Mouse (Mus musculus) neural tube, embryonic 11.5 days (tissue): ENCODE measurements at regions not wholly inside any gene's neighbourhood (a gene's known extent, or its start where the extent isn't known, plus 50 kb on each side); places are given as distances from the start of the nearest gene placed in this dataset.
A peak's percentile ranks its signal among the peaks of the same experiment; 100 is the strongest.

Experiments used
- ATAC-seq: fragments of 200-750 bp; cut with Nextera tagmentation; 2 replicates; pipeline ENCODE4 v1.8.0; 2017; ENCODE audit warnings: moderate number of reproducible peaks, mild to moderate bottlenecking, moderate TSS enrichment, moderate library complexity; ENCODE audit not compliant: insufficient read depth, low FRiP score, low TSS enrichment
- DNase-seq: peaks from one replicate; pipeline ENCODE4 v3.0.0-alpha.2; 2015; ENCODE audit warnings: low spot score
- H3K27ac ChIP-seq: fragments of 300-500 bp; sonication (generic); 2 replicates; pipeline ENCODE4 v1.5.1; 2014; ENCODE audit warnings: low read depth, mild to moderate bottlenecking, low read length
- H3K27me3 ChIP-seq: fragments of 300-500 bp; sonication (generic); 2 replicates; pipeline ENCODE4 v1.6.1; 2014; ENCODE audit warnings: mild to moderate bottlenecking, low read length, mixed read lengths; ENCODE audit not compliant: control insufficient read depth, insufficient read depth
- H3K36me3 ChIP-seq: fragments of 300-500 bp; sonication (generic); 2 replicates; pipeline ENCODE4 v1.6.1; 2014; ENCODE audit warnings: mild to moderate bottlenecking, low read length, moderate library complexity, mixed read lengths; ENCODE audit not compliant: control insufficient read depth, insufficient read depth
- H3K4me1 ChIP-seq: fragments of 300-500 bp; sonication (generic); 2 replicates; pipeline ENCODE4 v1.6.1; 2014; ENCODE audit warnings: low read length, mixed read lengths; ENCODE audit not compliant: control insufficient read depth, insufficient read depth
- H3K4me2 ChIP-seq: fragments of 300-500 bp; sonication (generic); 2 replicates; pipeline ENCODE4 v1.6.1; 2014; ENCODE audit warnings: low read depth, mild to moderate bottlenecking, moderate library complexity
- H3K4me3 ChIP-seq: fragments of 300-500 bp; sonication (generic); 2 replicates; pipeline ENCODE4 v1.5.1; 2014; ENCODE audit warnings: low read depth, low read length
- H3K9ac ChIP-seq: fragments of 300-500 bp; sonication (generic); 2 replicates; pipeline ENCODE4 v1.6.1; 2014; ENCODE audit warnings: mild to moderate bottlenecking, low read length
- H3K9me3 ChIP-seq: fragments of 300-500 bp; sonication (generic); 2 replicates; pipeline ENCODE4 v1.6.1; 2016; ENCODE audit warnings: low read length; ENCODE audit not compliant: control insufficient read depth
- WGBS: fragments of 180-500 bp; shearing (Covaris S2); extraction: QIAGEN DNeasy Blood & Tissue Kit; methylation state at CpG from one replicate; pipeline ENCODE4 v1.1.7; 2014; 5-methylcytosine and 5-hydroxymethylcytosine counted together

GRCm38 (mm10) chr1:61300491-61300890 lies 322.8 kb downstream of the Icos start:
- Histone ChIP-seq H3K9me3 (no peaks in the 10 kb centered on the region), H3K9ac (no peak overlapping the region), H3K27ac (no peak overlapping the region), H3K4me1 (peaks cover 34% of the 10 kb centered on the region), H3K36me3 (no peaks in the 10 kb centered on the region), H3K27me3 (peaks cover 12% of the 10 kb centered on the region), H3K4me3 (no peak overlapping the region), H3K4me2 (no peak overlapping the region)
- no peak for ATAC-seq
- DNase-seq: peak; percentile 22
- 22% methylated on average over 4 of the region's 4 CpGs for WGBS

GRCm38 (mm10) chr1:61301041-61302030 lies 323.6 kb downstream of the Icos start:
- Histone ChIP-seq H3K4me1 (peaks cover 37% of the 10 kb centered on the region), H3K27ac (0 out of 2 replicates have a peak overlapping the region, but pooled peaks have one; percentile 4), H3K9me3 (no peaks in the 10 kb centered on the region), H3K4me2 (0 out of 2 replicates have a peak overlapping the region, but pooled peaks have one; percentile 1), H3K9ac (no peak overlapping the region), H3K27me3 (peaks cover 20% of the 10 kb centered on the region), H3K36me3 (no peaks in the 10 kb centered on the region), H3K4me3 (no peak overlapping the region)
- ATAC-seq (0 out of 2 replicates have a peak, but pooled peaks have one; percentile 10), DNase-seq (peak; percentile 21)
- 14% methylated on average over 24 of the region's 24 CpGs for WGBS

GRCm38 (mm10) chr1:61302570-61303071 lies 324.9 kb downstream of the Icos start:
- H3K27me3 ChIP-seq: peaks cover 26% of the 10 kb centered on the region
- no peak overlapping the region for H3K4me3 ChIP-seq
- no peaks in the 10 kb centered on the region for H3K9me3 ChIP-seq
- no peak overlapping the region for H3K9ac ChIP-seq
- no peak overlapping the region; the same call in 1 of the 2 replicates for H3K27ac ChIP-seq
- H3K4me2 ChIP-seq: no peak overlapping the region
- peaks cover 34% of the 10 kb centered on the region for H3K4me1 ChIP-seq
- ATAC-seq (peak; percentile 76), DNase-seq (peak; percentile 56)
- WGBS: 19% methylated on average over 8 of the region's 8 CpGs
- no peaks in the 10 kb centered on the region for H3K36me3 ChIP-seq

DNA sequence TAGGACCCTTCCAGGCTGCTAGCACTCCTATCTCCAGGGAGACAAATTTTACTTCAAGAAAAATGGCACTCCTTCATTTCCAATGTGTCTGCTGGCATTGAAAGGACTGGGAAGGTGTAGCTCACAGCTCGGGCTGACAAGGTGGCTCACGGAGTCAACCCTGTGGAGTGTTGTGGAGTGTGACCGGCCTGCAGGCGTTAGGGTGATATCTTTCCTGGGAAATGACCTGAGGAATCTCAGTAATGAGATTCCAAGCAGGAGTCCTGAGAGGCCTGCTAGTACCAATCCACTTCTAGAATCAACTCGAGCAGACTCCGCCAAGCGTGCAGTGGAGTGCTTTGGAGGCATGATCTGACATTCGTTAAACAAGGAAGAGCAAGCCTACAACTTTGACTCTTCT lies 328.6 kb downstream of the Icos start:
- no peak for ATAC-seq
- no peak for DNase-seq

DNA sequence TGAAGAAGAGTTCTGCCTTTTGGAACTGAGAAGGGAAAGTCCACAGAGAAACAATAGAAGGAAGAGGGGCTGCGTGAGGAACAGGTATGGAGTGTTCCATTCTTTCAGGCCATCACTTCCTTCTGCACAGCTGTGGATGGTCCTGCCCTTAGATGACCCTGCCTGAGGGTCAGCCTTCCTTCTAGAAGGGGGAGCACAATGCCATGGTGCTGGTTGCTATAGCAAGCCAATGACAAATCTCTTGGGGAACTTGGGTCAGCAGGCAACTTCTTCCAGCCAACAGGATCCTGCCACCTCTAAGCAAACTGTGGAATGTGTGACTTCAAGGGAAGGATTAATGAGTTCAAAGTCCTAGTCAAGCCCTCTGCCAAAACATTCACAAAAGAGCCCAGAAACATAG lies 329.1 kb upstream of the Pard3b start:
- Histone ChIP-seq H3K27me3 (peaks cover 19% of the 10 kb centered on the region), H3K9me3 (no peaks in the 10 kb centered on the region), H3K4me1 (0 out of 2 replicates have a peak, but pooled peaks cover 3% of the 10 kb centered on the region), H3K4me3 (no peak overlapping the region), H3K9ac (no peak overlapping the region), H3K4me2 (no peak overlapping the region), H3K36me3 (no peaks in the 10 kb centered on the region), H3K27ac (no peak overlapping the region)
- WGBS: 85% methylated on average over 1 of the region's 1 CpGs
- ATAC-seq (no peak), DNase-seq (no peak)

More for the DNA sequence above, 328.6 kb downstream of the Icos start:
- Histone ChIP-seq H3K27ac (no peak overlapping the region), H3K4me3 (no peak overlapping the region), H3K36me3 (no peaks in the 10 kb centered on the region), H3K4me1 (peaks cover 10% of the 10 kb centered on the region), H3K4me2 (no peak overlapping the region), H3K27me3 (peaks cover 21% of the 10 kb centered on the region), H3K9me3 (no peaks in the 10 kb centered on the region), H3K9ac (no peak overlapping the region)
- WGBS: 56% methylated on average over 8 of the region's 8 CpGs

DNA sequence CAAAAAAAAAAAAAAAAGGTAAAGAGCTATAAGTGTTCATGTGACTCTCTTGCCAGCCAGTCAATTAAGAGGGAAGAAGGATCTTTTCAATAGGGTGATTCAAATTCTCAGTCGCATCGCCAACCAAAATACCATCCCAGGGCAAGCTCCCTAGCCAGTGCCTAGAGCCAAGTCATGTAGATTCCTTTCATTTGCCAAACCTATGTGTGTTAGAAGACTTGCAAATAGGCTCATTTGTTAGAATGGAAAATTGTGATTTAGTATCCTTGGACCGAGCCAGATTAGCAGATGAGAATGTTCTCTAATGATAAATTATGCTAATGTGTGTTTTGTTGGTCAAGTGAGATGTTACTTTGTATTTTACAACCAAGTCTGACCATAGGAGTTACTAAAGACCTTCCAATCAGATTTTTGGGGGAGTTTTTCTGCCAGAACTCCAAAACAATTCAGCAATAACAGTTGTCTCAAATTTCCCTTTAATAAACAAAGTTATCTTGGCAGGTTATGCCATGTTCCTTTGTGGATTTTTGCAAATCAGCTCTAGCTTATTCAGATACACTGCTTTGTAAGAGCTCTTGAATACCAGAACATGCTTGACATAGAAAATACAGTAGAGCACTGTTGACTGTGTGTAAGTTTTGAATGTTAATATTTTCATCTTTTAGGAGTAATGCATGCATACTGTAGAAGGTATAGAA lies 328.4 kb upstream of the Pard3b start:
- 89% methylated on average over 3 of the region's 3 CpGs for WGBS
- Histone ChIP-seq H3K27ac (no peak overlapping the region), H3K4me1 (0 out of 2 replicates have a peak, but pooled peaks cover 3% of the 10 kb centered on the region), H3K27me3 (peaks cover 14% of the 10 kb centered on the region; the same call in 1 of the 2 replicates), H3K9me3 (no peaks in the 10 kb centered on the region), H3K4me2 (no peak overlapping the region), H3K9ac (no peak overlapping the region), H3K36me3 (no peaks in the 10 kb centered on the region), H3K4me3 (no peak overlapping the region)
- DNase-seq (no peak), ATAC-seq (no peak)

GRCm38 (mm10) chr1:61310761-61311090 lies 327.9 kb upstream of the Pard3b start:
- Histone ChIP-seq H3K36me3 (no peaks in the 10 kb centered on the region), H3K4me1 (0 out of 2 replicates have a peak, but pooled peaks cover 3% of the 10 kb centered on the region), H3K4me3 (no peak overlapping the region), H3K4me2 (no peak overlapping the region), H3K27me3 (peaks cover 12% of the 10 kb centered on the region; the same call in 1 of the 2 replicates), H3K27ac (no peak overlapping the region), H3K9ac (no peak overlapping the region), H3K9me3 (no peaks in the 10 kb centered on the region)
- ATAC-seq (no peak), DNase-seq (no peak)
- WGBS: 62% methylated on average over 2 of the region's 2 CpGs

DNA sequence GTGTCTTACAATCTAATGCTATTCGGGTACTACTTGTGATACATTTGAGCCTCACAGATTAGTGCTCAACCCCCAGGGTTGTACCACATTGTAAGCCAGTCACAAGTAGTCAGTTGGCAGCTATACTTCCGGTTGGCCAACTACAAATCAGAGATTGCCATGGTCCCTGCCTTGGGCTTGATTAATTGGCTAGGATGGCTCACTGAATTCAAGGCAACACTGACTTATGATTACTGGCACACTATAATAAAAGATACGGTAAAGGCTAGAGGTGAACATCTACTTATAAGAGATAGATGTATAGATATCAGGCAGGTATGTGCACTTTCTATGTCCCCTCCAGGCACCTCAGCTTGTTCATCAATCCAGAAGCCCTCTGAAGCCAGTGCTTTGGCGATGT lies 325.4 kb upstream of the Pard3b start:
- no peaks in the 10 kb centered on the region for H3K4me1 ChIP-seq
- ATAC-seq (no peak), DNase-seq (no peak)
- no peak overlapping the region for H3K27ac ChIP-seq
- H3K9me3 ChIP-seq: no peaks in the 10 kb centered on the region
- no peak overlapping the region for H3K4me2 ChIP-seq
- H3K4me3 ChIP-seq: no peak overlapping the region
- H3K27me3 ChIP-seq: no peaks in the 10 kb centered on the region
- no peak overlapping the region for H3K9ac ChIP-seq
- no peaks in the 10 kb centered on the region for H3K36me3 ChIP-seq
- WGBS: 90% methylated on average over 4 of the region's 4 CpGs
